Mouse (Mus musculus): Measurements from ENCODE around the gene Adrb1.

GRCm38 (mm10) chr19:56679992-56680391, 42.0 kb upstream of the Adrb1 start:
- no peak for TF ChIP-seq CTCF (IDR thresholded peaks at IDR 0.05; ENCODE audit: control insufficient read depth, insufficient read depth, low read length)
- TF ChIP-seq POLR2A (IDR thresholded peaks at IDR 0.05; ENCODE audit: borderline replicate concordance, control insufficient read depth, low read depth, low read length): no peak

Data from bone marrow, adult 2 months (tissue).